In the genomic region with DNA sequence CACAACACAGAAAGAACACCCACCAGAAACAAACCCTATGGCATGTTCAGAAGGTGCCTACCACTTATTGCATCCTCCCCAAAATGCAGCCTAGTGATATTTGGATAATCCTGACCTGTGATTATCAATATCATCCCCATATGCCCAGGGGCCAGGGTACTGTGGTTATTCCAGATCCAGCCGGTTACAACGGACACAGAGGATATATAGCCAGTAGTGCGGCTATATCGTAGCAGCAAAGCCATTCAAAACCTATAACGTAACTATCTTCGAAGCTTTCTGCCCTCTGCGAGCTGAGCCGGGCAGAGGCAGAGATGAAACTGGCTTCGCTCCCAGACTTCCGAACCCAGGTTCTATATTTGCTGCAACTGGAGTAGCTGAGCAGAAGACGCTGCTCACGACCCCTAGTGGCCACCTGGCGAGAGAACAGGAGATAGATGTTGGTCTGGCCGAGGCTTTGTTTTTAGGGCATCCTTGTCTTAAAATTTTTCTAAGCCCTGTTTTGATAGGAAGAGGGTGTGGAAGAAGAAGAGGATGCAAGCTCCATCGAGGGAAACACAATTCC, we compare ENCODE assay signal across 8 mouse cellular contexts. TPM values are rescaled to one million over a fixed set of nuclear protein-coding genes. Genes with fewer than 3 reads are reported as not detected.
A peak's percentile ranks its signal among the peaks of the same experiment; 100 is the strongest.
DNase-seq lines count a peak whose midpoint lies in the region; ATAC-seq and TF ChIP-seq lines count a peak whose summit lies in the region.

No protein-coding gene starts in this region.

- H3K4me2 ChIP-seq in hindbrain, embryonic 13.5 days, result peak overlapping the region; percentile 87
- H3K4me2 ChIP-seq in limb, embryonic 14.5 days (replicated peaks; ENCODE audit: low read depth, low read length, severe bottlenecking), result no peak overlapping the region

- WGBS in cerebellum, adult 2 months, result 4% methylated on average over 15 of the region's 15 CpGs
- WGBS in hindbrain, embryonic 13.5 days, result 4% methylated on average over 15 of the region's 15 CpGs
- WGBS in limb, embryonic 14.5 days, result 10% methylated on average over 15 of the region's 15 CpGs

- peak; percentile 48; the same call in 1 of the 2 replicates for TF ChIP-seq CTCF in cerebellum, adult 2 months (IDR thresholded peaks at IDR 0.05; ENCODE audit: borderline replicate concordance, insufficient read depth, low read depth, low read length)

- DNase-seq in cerebellum, adult 2 months, result peak in 1 of 2 experiments; percentile 37
- DNase-seq in cerebellum, adult 11 months, result no peak
- DNase-seq in B cell, adult 2 months, result peak; percentile 59 to 63
- DNase-seq in cerebellum, postnatal 4 days (ENCODE audit: low spot score in 2 of 2), result peak; percentile 46 to 69
- peak; percentile 48 for DNase-seq in limb, embryonic 14.5 days (ENCODE audit: low spot score)
- peak; percentile 65 for DNase-seq in neural tube, embryonic 10.5 days (ENCODE audit: extremely low spot score, low spot score)

- H3K9me3 ChIP-seq in hindbrain, embryonic 13.5 days, result no peaks in the 10 kb centered on the region
- H3K9me3 ChIP-seq in limb, embryonic 14.5 days (ENCODE audit: control insufficient read depth, low read length), result no peaks in the 10 kb centered on the region

- no peaks in the 10 kb centered on the region for H3K36me3 ChIP-seq in hindbrain, embryonic 13.5 days
- no peaks in the 10 kb centered on the region for H3K36me3 ChIP-seq in limb, embryonic 14.5 days (ENCODE audit: control insufficient read depth, insufficient read depth, low read length)

- no peak overlapping the region for H3K27ac ChIP-seq in cerebellum, adult 2 months (ENCODE audit: insufficient read depth, low read length)
- H3K27ac ChIP-seq in hindbrain, embryonic 13.5 days, result peak overlapping the region; percentile 81
- H3K27ac ChIP-seq in limb, embryonic 14.5 days (replicated peaks; ENCODE audit: low read depth, low read length), result no peak overlapping the region

- TF ChIP-seq POLR2A in cerebellum, adult 2 months (IDR thresholded peaks at IDR 0.05; ENCODE audit: borderline replicate concordance, insufficient read depth, low read length), result no peak
- TF ChIP-seq POLR2A in limb, embryonic 14.5 days (IDR thresholded peaks at IDR 0.05; ENCODE audit: borderline replicate concordance, extremely low read depth, insufficient read depth, insufficient read length), result no peak

- ATAC-seq in hindbrain, embryonic 13.5 days (ENCODE audit: low FRiP score), result no peak
- no peak for ATAC-seq in limb, embryonic 14.5 days (ENCODE audit: low FRiP score, low read depth)
- ATAC-seq in inflammation-experienced regulatory T-cells, adult 6 months, result no peak

- H3K9ac ChIP-seq in hindbrain, embryonic 13.5 days, result peak overlapping the region; percentile 68
- H3K9ac ChIP-seq in limb, embryonic 14.5 days (ENCODE audit: low read depth, low read length, severe bottlenecking), result no peak overlapping the region

- H3K4me1 ChIP-seq in cerebellum, adult 2 months (ENCODE audit: control insufficient read depth, insufficient read depth, low read length), result peaks cover 7% of the 10 kb centered on the region; the same call in 1 of the 2 replicates
- H3K4me1 ChIP-seq in hindbrain, embryonic 13.5 days (replicated peaks), result peaks cover 51% of the 10 kb centered on the region
- no peaks in the 10 kb centered on the region for H3K4me1 ChIP-seq in limb, embryonic 14.5 days (ENCODE audit: control insufficient read depth, insufficient read depth, low read length)

- H3K27me3 ChIP-seq in cerebellum, adult 2 months (ENCODE audit: control insufficient read depth, insufficient read depth, low read length), result peaks cover 9% of the 10 kb centered on the region; the same call in 1 of the 2 replicates
- H3K27me3 ChIP-seq in hindbrain, embryonic 13.5 days, result peaks cover 84% of the 10 kb centered on the region
- peaks cover 85% of the 10 kb centered on the region for H3K27me3 ChIP-seq in limb, embryonic 14.5 days (ENCODE audit: control insufficient read depth, insufficient read depth, low read length)

- no peak overlapping the region for H3K4me3 ChIP-seq in cerebellum, adult 2 months (replicated peaks; ENCODE audit: insufficient read depth, low read depth, low read length)
- peak overlapping the region; percentile 54 for H3K4me3 ChIP-seq in hindbrain, embryonic 13.5 days
- no peak overlapping the region for H3K4me3 ChIP-seq in limb, embryonic 14.5 days (replicated peaks; ENCODE audit: low read length)

RNA-seq across cellular contexts. Expression of gene Onecut1, which starts 6.0 kb away (rescaled TPM):
- 0.21 and 0.22 TPM in 2 replicates for polyA plus RNA-seq in cerebellum, adult 2 months (2012; rRNA removed)
- 5.5 and 7.8 TPM in 2 replicates for polyA plus RNA-seq in hindbrain, embryonic 13.5 days (2015; fragmentation: Nextera tagmentation; extraction: Ambion mirVana)
- not detected in 2 replicates for polyA plus RNA-seq in limb, embryonic 14.5 days (2012; rRNA removed)
- polyA plus RNA-seq in limb, embryonic 14.5 days (2014; fragmentation: Nextera tagmentation; extraction: Ambion mirVana), result 0.04 TPM in 1 of 2 replicates, not detected in the other
- not detected for polyA plus RNA-seq in inflammation-experienced regulatory T-cells, adult 6 months (2017; shearing (Covaris generic))
